Mouse (Mus musculus): ENCODE data around the gene Gpr55. TPM values are rescaled to one million over a fixed set of nuclear protein-coding genes. Genes with fewer than 3 reads are reported as not detected.

Gene Gpr55
- total and polyA plus RNA-seq, 2 experiments from 2014 or later, result 0.05 to 0.12 TPM

GRCm38 (mm10) chr1:85959889-85960276 lies 924 bp downstream of the Gpr55 start:
- TF ChIP-seq CTCF (IDR thresholded peaks at IDR 0.05; ENCODE audit: low read depth), result no peak

GRCm38 (mm10) chr1:85959129-85959888 lies 1.5 kb downstream of the Gpr55 start:
- no peak for ATAC-seq
- 64% methylated on average over 6 of the region's 6 CpGs for WGBS

More at GRCm38 (mm10) chr1:85959889-85960276, 924 bp downstream of the Gpr55 start:
- no peak for ATAC-seq
- Histone ChIP-seq H3K27ac (ENCODE audit: low read depth, low read length) (no peak overlapping the region), H3K9me3 (ENCODE audit: low read length) (no peaks in the 10 kb centered on the region), H3K9ac (no peak overlapping the region), H3K4me1 (ENCODE audit: insufficient read depth) (no peaks in the 10 kb centered on the region), H3K4me3 (ENCODE audit: low read depth, low read length) (no peak overlapping the region), H3K36me3 (ENCODE audit: insufficient read depth) (no peaks in the 10 kb centered on the region), H3K27me3 (ENCODE audit: insufficient read depth, low read length) (no peaks in the 10 kb centered on the region), H3K4me2 (ENCODE audit: low read depth) (no peak overlapping the region)
- no peak for DNase-seq
- WGBS, result 77% methylated on average over 2 of the region's 2 CpGs

GRCm38 (mm10) chr1:85957942-85958619 lies 2.7 kb downstream of the Gpr55 start:
- ATAC-seq, result peak; percentile 74
- Histone ChIP-seq H3K9ac (no peak overlapping the region), H3K9me3 (ENCODE audit: low read length) (no peaks in the 10 kb centered on the region), H3K4me2 (ENCODE audit: low read depth) (no peak overlapping the region), H3K4me3 (ENCODE audit: low read depth, low read length) (no peak overlapping the region), H3K4me1 (ENCODE audit: insufficient read depth) (no peaks in the 10 kb centered on the region), H3K27ac (ENCODE audit: low read depth, low read length) (0 out of 2 replicates have a peak overlapping the region, but pooled peaks have one; percentile 9), H3K36me3 (ENCODE audit: insufficient read depth) (no peaks in the 10 kb centered on the region), H3K27me3 (ENCODE audit: insufficient read depth, low read length) (no peaks in the 10 kb centered on the region)
- no peak for TF ChIP-seq CTCF (IDR thresholded peaks at IDR 0.05; ENCODE audit: low read depth)
- DNase-seq, result peak; percentile 27
- WGBS, result 56% methylated on average over 9 of the region's 9 CpGs

More at GRCm38 (mm10) chr1:85959129-85959888, 1.5 kb downstream of the Gpr55 start:
- Histone ChIP-seq H3K36me3 (ENCODE audit: insufficient read depth) (no peaks in the 10 kb centered on the region), H3K4me2 (ENCODE audit: low read depth) (no peak overlapping the region), H3K4me3 (ENCODE audit: low read depth, low read length) (no peak overlapping the region), H3K4me1 (ENCODE audit: insufficient read depth) (no peaks in the 10 kb centered on the region), H3K27ac (ENCODE audit: low read depth, low read length) (no peak overlapping the region), H3K9me3 (ENCODE audit: low read length) (no peaks in the 10 kb centered on the region), H3K9ac (no peak overlapping the region), H3K27me3 (ENCODE audit: insufficient read depth, low read length) (no peaks in the 10 kb centered on the region)
- no peak for TF ChIP-seq CTCF (IDR thresholded peaks at IDR 0.05; ENCODE audit: low read depth)
- no peak for DNase-seq

DNA sequence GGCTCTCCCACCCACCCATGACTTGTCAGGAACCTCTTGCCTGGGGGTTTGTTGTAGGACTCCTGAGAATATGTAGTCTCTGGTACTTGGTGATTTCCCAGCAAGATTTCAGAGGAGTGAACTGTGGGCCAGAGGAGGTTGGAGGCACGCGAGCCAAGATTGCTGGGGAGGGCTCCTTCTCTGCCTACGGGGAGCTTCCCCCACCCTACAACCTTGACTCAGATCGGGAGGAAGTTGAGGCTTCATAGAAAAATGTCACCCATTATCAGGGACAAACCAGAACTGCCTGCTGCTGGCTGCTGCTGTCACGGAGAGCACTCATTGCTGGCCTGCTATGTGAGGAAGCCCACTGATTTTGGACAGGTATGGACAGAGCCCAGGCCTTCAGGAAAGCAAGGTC lies 3.5 kb downstream of the Gpr55 start:
- Histone ChIP-seq H3K4me1 (ENCODE audit: insufficient read depth) (no peaks in the 10 kb centered on the region), H3K9me3 (ENCODE audit: low read length) (no peaks in the 10 kb centered on the region), H3K36me3 (ENCODE audit: insufficient read depth) (no peaks in the 10 kb centered on the region), H3K9ac (no peak overlapping the region), H3K4me2 (ENCODE audit: low read depth) (no peak overlapping the region), H3K4me3 (ENCODE audit: low read depth, low read length) (no peak overlapping the region), H3K27me3 (ENCODE audit: insufficient read depth, low read length) (no peaks in the 10 kb centered on the region), H3K27ac (ENCODE audit: low read depth, low read length) (no peak overlapping the region)
- ATAC-seq (no peak), DNase-seq (no peak)
- WGBS, result 78% methylated on average over 5 of the region's 5 CpGs
- no peak for TF ChIP-seq CTCF (IDR thresholded peaks at IDR 0.05; ENCODE audit: low read depth)

DNA sequence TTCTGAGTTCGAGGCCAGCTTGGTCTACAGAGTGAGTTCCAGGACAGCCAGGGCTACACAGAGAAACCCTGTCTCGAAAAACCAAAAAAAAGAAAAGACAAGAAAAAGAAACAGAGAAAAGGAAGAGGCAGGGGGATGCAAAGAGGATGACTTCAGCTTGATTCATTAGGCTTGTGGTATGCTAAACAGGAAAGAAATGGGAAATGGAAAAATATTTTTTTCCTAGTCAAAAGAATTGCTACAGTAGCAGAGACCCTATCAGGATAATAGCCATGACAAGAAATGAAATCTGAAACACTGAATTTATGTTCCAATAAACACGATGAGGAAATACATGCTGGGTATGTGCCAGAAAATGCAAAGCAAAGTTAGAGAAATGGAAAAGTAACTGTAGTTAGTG lies 5.7 kb downstream of the Gpr55 start:
- no peak for TF ChIP-seq CTCF (IDR thresholded peaks at IDR 0.05; ENCODE audit: low read depth)
- H3K27me3 ChIP-seq (ENCODE audit: insufficient read depth, low read length), result no peaks in the 10 kb centered on the region

DNA sequence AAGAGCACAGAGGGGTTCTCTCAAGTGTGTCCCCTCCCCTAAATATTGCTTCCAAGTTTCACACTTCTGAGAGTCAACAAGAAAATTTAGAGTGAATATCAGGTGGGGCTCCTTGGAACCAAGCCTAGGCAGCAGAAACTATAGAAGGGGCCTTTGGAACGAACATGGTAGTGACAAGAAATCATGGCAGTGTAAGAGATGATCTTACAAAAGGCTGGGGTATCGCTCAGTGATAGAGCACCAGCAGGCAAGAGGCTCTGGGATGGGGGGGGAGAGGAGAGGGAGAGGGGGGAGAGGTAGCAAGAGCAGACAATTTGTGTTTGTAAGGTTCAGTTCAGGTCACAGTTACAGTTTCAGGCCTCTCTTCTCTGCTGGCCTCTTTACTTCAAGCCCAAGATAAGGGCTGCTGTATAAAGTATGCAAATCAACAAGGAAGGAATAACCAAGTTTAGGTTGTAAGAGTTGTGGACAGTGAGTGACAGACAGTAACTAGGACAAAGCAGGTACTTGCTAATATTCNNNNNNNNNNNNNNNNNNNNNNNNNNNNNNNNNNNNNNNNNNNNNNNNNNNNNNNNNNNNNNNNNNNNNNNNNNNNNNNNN lies 11.6 kb downstream of the Gpr55 start:
- no peak overlapping the region for H3K9ac ChIP-seq
- 76% methylated on average over 2 of the region's 2 CpGs for WGBS
- no peak for TF ChIP-seq CTCF (IDR thresholded peaks at IDR 0.05; ENCODE audit: low read depth)

More for the DNA sequence above, 5.7 kb downstream of the Gpr55 start:
- Histone ChIP-seq H3K4me1 (ENCODE audit: insufficient read depth) (no peaks in the 10 kb centered on the region), H3K4me2 (ENCODE audit: low read depth) (no peak overlapping the region), H3K36me3 (ENCODE audit: insufficient read depth) (no peaks in the 10 kb centered on the region), H3K9me3 (ENCODE audit: low read length) (no peaks in the 10 kb centered on the region), H3K4me3 (ENCODE audit: low read depth, low read length) (no peak overlapping the region), H3K9ac (no peak overlapping the region), H3K27ac (ENCODE audit: low read depth, low read length) (no peak overlapping the region)
- 79% methylated on average over 3 of the region's 3 CpGs for WGBS
- ATAC-seq (no peak), DNase-seq (no peak)

DNA sequence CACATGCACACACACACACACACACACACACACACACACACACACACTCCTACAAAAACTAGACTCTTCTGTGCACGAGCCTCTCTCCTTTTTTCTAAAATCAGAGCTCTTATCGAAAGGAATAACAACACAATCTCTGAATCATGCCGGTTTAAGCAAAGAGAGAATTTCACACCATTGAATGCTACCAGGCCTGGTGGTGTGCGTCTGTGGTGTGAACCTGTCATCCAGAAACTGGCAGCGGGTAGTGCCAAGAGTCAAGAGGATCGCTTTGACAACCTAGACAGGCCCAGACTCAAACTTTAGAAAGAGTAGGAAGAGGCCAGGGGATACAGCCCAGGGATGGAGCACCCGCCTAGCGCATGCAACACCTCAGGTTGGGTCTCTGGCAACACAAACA lies 18.5 kb downstream of the Gpr55 start:
- H3K9me3 ChIP-seq (ENCODE audit: low read length), result 0 out of 2 replicates have a peak, but pooled peaks cover 3% of the 10 kb centered on the region
- WGBS, result 76% methylated on average over 8 of the region's 8 CpGs
- no peak overlapping the region for H3K27ac ChIP-seq (ENCODE audit: low read depth, low read length)
- H3K4me3 ChIP-seq (ENCODE audit: low read depth, low read length), result no peak overlapping the region
- no peak overlapping the region for H3K9ac ChIP-seq
- no peak overlapping the region for H3K4me2 ChIP-seq (ENCODE audit: low read depth)
- H3K4me1 ChIP-seq (ENCODE audit: insufficient read depth), result no peaks in the 10 kb centered on the region
- H3K27me3 ChIP-seq (ENCODE audit: insufficient read depth, low read length), result no peaks in the 10 kb centered on the region
- H3K36me3 ChIP-seq (ENCODE audit: insufficient read depth), result no peaks in the 10 kb centered on the region
- no peak for TF ChIP-seq CTCF (IDR thresholded peaks at IDR 0.05; ENCODE audit: low read depth)
- ATAC-seq (peak; percentile 80), DNase-seq (peak; percentile 26)

More for the DNA sequence above, 11.6 kb downstream of the Gpr55 start:
- ATAC-seq, result no peak
- H3K4me2 ChIP-seq (ENCODE audit: low read depth), result no peak overlapping the region
- H3K9me3 ChIP-seq (ENCODE audit: low read length), result 0 out of 2 replicates have a peak, but pooled peaks cover 3% of the 10 kb centered on the region
- H3K27ac ChIP-seq (ENCODE audit: low read depth, low read length), result no peak overlapping the region
- DNase-seq, result no peak
- no peaks in the 10 kb centered on the region for H3K27me3 ChIP-seq (ENCODE audit: insufficient read depth, low read length)
- no peaks in the 10 kb centered on the region for H3K36me3 ChIP-seq (ENCODE audit: insufficient read depth)
- H3K4me1 ChIP-seq (ENCODE audit: insufficient read depth), result no peaks in the 10 kb centered on the region
- no peak overlapping the region for H3K4me3 ChIP-seq (ENCODE audit: low read depth, low read length)
